Mouse (Mus musculus): Measurements from ENCODE around the gene Calcrl.
"Not testable (repeated sequence)": the region's sequence is repeated elsewhere in the genome, so short reads cannot be mapped to it uniquely, and the experiment has no call there.

Calcrl gene

DNA sequence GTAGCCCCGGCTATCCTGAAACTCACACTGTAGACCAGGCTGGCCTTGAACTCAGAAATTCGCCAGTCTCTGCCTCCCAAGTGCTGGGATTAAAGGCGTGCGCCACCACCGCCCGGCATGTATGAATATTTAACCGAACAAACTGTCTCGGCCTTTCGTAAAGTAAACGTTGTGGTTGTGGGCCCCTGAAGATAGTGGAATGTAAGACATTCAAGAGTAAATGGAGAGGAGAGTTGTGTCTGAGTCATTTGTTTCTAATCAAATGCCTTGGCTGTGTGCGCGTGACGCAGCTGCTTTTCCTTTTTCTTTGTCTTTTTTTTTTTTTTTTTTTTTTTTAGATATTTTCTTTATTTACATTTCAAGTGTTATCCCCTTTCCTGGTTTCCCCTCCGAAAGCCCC, 36.7 kb downstream of the Calcrl start:
- DNase-seq (ENCODE audit: low spot score), result not testable (repeated sequence)

DNA sequence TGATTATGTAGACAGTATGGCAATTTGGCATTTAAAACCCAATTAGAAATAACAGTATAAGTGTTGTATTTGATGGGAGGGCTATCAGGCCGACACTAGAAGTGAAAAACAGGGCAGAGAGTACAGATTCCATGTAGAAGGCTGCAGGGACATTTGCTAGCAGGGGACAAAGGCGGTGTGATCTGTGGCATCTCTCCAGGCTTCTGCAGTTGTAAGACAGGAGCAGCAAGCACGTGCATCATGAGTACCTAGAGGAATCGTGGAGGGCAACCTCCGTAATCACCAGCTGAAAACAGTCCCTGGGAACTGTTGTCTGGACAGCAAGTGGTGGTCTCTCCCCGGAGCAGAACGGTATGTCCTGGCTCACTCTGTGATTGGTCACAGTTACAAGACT, 37.2 kb downstream of the Calcrl start:
- no peak for DNase-seq (ENCODE audit: low spot score)

DNA sequence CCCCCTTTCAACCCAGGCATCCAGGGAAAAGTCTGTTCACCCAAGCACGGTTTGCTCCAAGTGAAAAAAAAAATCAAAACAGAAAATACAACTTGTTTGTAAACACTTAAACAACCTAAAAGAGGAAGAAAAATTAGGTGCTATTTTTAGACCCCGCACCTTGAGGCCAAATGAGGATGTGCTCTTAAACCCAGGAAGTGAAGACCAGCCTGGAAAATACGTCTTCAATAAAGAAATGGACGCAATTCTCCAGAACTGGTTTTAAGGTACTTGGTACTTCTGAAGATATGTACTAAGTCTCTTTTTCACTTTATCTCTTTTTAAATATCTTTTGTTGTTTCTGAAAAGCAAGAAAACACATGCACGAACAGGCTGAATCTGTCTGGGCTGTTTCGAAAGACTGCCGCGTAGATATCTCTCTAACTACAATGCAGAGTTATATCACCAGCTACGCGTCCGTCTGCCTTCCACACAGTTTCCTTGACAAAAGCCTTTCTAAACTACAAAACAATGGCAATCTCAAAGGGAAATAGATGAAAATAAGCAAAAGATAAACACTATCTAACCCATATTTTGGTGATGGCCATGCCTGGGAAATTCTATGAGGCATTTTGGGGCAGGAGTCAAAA, 37.7 kb downstream of the Calcrl start:
- no peak for DNase-seq (ENCODE audit: low spot score)

DNA sequence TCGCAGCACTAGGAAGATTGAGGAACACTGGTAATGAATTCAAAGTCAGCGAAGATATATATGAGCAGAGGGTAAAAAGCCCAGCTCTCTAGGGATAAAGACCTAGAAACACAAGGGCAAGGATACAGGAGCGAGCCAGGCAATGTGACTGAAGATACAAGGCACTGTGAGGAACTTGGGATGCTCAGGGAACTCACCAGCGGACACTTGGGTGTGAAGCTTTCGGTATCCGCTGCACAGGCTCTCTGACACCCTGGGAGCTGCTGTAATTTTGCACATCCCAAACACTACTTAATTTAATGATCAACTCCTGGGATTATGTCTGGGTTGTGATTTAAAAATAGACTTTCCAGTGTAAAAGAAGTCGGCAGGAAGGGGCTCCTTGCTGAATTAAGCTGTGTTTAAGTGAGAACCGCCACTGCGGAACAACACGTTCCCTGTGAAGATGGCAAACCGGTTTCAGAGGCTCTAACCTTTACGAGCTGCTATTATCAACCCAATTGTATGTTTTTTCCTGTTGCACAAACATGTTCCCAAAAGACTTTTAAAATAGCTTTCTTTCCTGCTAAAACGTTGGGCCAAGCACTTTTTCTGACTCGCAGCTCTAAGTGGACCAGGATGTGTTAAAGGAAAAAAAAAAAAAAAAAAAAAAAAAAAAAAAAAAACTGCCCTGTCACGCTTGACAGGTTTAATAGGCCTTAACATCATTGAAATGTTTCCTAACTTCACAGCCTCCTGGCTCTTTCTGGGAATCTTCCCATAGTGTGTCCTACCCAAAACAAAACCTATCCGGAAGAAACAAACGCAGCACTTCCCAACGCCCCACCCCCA, 38.4 kb downstream of the Calcrl start:
- no peak for DNase-seq (ENCODE audit: low spot score)

DNA sequence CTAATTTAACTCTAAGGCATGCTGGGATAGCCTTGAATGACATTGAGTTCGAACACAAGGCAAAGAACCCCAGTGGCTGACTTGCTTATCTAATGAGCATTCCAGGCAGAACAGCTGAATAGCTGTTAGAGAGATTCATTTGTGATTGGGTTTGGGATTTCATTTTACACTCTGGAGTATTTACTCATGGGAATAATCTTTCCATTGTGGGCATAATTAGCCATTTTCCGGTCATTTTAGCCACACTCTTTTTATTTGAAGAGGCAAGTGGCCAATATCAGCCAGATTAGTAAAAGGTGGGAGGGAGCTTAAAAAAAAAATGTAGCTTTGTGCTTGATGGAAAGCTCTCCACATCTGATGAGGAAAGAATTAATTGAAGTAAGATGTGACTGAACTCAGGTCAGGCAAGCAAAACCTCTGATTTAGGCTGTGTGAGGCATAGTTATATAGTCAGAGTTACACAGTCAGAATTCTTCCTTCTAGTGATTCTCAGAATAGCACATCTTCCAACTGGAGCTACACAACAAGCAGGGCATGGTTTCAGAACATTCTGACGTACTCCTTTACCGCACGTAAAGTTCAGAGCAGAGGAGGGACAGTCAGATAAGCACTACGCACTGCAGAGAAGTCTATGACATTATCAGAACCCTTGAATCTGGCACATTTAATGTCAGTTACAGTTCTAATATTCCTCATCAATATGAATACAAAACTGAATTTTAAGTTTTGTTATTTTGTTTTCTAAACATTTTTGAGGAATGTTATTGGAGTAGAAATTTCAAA, 40.1 kb downstream of the Calcrl start:
- no peak for DNase-seq (ENCODE audit: low spot score)

DNA sequence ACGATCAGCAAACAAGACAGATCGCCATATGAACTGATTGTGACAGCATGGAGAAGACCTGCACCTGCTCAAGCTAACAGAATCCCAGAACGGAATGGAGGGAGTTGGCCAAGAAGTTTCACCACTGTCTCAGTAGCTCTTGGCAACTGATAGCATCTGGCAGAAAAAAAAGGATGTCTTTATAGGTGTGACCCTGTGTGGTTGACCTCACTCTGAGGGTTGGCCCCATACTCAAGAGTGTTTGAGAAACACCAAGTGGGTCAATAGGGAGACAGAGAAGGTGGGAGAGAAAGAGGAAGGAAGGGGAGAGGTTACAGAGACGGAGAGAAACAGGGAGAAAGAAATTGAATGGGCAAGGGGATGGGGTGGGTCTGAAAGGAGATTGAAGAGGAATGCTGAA, 41.4 kb downstream of the Calcrl start:
- no peak for DNase-seq (ENCODE audit: low spot score)

DNA sequence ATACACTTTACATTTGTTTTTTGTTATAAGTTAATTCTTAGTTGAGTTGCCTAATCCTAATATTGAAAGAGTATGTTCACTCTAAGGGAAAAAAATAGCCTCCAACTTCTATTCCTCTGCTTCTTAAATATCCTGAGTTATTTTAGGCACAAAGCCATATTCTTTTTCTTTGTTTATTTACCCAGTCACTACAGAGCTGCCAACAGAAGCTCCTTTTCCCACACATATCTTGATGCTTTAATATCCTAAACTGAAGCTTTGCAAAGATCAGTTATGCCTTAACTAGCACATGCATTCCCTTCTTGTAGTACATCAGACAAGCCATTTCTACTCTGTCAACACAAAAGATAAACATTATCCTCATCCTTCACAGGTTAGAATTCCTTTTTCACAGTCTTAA, 42.7 kb downstream of the Calcrl start:
- DNase-seq (ENCODE audit: low spot score), result no peak

DNA sequence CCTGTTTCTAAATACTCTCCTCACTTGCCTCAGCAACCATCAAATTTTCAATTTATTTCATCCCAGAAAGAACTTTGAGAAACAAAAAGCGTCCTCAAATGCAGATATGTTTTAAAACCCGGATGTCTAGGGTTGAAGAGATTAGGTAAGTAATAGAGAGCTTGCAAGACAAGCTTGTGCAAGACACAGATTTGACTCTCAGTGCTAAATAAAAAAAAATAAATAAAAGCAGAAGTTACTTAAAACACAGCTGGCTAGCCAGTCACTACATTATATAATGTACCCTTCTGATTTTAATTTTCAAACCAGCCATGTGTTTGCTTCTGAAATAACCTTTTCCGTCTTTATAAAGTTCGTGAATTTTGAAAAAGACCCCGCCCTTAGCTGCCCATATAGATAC, 43.2 kb downstream of the Calcrl start:
- no peak for DNase-seq (ENCODE audit: low spot score)

DNA sequence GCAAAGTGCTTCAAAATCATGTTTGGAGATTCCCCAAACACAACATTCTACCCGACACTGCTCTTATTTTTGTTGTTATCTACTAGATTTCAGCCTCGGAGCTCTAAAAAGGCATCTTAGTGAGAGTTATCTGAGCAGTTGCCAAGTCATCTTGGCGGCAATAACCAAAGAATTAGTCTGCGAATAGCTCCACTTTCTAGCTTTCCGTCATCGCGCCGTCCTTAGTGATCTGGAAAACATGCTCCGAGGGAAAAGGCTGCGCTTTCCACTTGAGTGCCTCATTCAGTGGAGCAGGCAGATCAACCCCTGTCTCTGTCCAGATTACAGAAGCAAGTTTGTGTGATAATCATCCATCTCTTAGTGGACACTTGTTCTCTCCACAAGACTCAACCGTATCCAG, 44.4 kb downstream of the Calcrl start:
- no peak for DNase-seq (ENCODE audit: low spot score)

DNA sequence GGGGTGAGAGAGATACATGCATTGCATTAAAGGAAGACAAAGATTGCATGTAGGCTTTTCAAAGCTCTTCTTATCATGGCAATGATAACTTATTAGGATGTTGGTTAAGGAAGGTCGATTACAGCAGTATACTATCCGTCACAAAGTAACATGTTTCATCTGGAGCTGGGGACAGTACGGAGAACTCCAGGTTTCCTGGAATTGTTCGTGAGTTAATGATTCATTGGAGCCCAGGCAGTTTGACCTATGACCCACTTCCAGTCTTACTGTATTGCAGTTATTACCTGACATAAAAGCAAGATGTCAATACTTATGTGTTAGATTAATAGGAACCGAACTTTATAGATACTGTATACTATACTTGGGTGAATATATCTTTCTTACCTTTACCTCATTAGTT, 46.5 kb downstream of the Calcrl start:
- DNase-seq (ENCODE audit: low spot score), result no peak

DNA sequence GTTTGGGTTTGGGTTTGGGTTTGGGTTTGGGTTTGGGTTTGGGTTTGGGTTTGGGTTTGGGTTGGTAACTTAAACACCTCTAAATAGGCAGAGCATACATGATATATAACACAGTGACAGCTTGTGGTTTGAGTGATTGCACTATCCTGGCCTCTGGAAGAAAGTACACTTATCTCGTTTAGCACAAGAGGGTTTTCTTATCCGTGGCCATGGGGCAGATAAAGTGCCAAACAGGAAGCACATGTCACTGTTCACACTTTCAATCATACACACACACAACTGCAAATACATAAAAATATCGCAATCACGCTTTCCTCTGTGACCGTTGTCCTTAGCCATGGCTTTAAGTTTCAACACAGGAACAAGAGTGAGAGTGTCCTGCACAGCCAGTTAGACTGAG, 56.0 kb downstream of the Calcrl start:
- DNase-seq (ENCODE audit: low spot score), result no peak

DNA sequence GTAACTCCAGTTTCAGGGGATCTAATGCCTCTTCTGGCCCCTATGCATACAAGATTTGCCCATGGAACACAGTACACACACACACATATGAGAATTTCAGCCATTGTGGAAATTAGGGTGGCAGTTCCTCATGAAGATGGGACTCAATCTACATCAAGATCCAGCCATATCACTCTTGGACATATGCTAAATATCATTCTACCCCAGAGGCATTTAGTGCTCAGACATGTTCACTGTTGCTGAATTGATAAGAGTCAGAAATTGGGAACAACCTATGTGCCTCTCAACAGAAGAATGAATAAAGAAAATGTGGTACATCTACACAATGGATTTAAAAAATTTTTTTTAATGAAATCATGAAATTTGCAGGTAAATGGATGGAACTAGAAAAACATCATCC, 58.5 kb downstream of the Calcrl start:
- no peak for DNase-seq (ENCODE audit: low spot score)

DNA sequence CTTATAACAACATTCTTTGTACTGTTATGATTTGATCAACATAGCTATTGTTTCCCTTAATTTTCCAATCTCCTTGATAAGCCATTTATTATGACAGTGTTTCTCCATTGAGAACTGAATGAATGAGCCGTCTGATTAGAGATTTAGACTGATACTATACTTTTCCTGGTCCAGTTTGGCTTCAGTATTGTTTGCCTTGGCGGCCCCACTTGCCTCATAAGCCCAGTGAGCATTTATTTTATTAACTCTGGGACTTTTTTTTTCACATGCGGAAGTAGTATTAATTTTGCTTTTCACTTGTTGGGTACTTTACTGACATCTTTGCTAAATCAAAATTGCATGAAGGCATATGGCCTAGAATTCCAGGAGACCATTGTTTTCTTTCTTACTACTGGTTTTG, 59.9 kb downstream of the Calcrl start:
- DNase-seq (ENCODE audit: low spot score), result no peak

DNA sequence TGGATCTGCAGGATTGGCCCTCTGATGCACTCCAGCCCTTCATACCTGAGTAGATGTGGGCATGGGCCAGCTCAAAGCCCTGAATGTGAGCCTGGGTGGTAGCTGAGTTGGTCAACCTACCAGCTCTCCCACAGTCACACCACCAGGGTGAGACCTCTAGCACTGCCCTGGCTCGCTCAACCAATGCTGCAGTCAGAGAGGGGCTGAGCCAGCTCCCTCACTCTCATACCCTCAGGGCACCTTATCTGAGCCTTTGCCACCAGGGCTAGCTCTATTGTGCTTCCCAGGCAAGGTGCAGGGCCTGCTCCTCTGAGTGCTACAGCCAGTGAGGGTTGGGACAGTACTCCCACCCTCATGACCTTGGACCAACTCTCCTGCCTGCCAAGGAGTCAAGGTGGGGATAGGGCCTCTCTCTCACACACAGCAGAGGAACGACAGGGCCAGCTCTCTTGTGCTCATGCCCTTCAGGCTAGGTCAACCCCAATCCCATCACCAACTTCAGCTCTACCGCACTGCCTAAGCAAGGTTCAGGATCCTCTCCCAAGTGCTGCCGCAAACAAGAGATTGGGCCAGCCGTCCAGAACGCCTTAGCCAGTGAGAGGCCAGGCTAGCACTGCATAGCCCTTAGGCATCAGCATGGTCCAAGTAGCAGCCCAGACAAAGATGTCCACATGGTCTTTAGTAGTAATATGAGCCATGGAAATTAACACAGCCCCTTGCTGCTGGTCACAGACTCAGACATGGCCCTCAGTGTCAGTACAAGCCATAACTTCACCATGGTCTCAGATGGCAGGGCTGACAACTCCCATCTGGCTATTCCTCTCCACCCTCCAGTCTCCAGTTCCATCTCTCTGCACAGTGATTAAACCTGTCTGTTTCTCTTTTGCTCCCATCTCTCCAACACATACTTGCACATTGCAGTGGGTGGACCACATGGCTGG, 62.2 kb downstream of the Calcrl start:
- DNase-seq (ENCODE audit: low spot score), result no peak

DNA sequence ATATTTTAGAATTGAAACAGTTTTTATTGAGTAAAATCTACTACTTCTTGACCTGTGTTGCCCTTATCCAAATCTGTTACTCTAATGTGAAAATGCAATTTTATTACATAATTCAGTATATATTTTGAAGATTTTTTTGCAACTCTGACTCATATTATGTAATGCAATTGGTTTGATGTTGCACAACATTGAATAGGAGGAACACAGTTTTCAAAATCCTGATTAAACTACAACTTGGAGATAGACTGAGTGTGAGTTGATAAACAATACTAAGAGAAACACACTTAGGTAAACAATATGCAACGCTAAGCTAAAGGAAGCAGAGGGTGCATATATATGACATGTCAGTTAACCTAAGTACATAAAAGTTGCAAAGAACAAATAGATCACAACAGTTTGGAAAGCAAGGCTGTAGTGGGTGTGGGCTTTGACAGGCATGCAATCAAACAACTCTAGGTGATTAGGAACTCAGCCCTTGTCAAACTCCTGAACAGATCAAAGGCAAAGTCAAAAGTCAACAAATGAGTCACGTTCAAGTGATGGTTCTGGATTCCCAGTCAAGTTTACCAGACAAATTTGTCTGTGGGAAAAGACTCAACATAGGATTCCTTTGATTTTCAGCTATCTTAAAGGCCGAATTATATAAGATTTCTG, 66.4 kb downstream of the Calcrl start:
- no peak for DNase-seq (ENCODE audit: low spot score)

DNA sequence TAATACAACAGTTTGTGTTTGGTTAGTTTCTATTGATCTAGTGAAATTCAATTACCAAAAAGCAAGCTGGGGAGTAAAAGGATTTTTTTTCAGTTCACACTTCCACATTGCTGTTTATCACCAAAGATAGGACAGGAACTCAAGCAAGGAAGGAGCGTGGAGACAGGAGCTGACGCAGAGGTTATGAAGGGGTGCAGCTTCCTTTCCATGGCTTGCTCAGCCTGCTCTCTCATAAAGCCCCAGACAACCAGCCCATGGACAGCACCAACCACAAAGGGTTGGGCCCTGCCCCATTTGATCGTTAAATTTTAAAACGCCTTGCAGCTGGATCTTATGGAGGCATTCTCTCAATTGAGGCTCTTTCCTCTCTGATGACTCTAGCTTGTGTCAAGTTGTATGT, 69.9 kb downstream of the Calcrl start:
- DNase-seq (ENCODE audit: low spot score), result no peak

DNA sequence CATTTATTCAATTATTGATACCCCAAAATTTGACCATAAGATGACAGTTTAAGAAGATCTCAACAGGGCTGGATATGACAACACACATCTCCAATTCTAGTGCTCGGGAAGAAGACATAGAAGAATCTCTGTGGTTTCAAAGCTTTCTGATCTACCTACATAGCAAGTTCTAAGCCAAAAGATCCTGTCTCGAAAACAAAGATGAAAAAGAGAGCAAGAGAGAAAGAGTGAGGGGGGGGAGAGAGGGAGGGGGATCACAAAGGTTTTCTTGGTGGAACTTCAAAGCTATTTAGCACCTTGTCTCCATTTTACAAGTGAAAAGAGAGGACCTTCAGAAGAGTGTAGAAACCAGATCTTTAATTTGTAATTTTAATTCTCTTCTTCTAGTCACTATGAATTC, 77.8 kb downstream of the Calcrl start:
- peak; percentile 49 for DNase-seq (ENCODE audit: low spot score)

DNA sequence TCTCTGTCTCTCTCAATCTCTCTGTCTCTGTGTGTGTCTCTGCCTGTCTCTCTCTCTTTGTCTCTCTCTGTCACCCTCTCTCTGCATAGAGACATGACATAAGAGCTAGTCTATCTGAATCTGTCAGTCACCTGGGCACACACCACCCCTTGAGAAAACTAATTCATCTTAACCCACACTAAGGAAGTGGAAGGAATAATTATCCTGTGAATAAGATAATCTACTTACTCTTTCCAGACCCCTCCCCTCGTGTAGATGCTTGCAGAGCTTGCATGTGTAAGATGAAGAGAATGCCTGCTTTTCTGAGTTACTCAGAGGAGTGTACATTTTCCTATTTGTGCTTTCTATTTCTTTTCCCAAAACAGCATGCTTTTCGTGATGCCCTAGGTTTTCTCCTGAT, 81.5 kb downstream of the Calcrl start:
- DNase-seq (ENCODE audit: low spot score), result no peak

DNA sequence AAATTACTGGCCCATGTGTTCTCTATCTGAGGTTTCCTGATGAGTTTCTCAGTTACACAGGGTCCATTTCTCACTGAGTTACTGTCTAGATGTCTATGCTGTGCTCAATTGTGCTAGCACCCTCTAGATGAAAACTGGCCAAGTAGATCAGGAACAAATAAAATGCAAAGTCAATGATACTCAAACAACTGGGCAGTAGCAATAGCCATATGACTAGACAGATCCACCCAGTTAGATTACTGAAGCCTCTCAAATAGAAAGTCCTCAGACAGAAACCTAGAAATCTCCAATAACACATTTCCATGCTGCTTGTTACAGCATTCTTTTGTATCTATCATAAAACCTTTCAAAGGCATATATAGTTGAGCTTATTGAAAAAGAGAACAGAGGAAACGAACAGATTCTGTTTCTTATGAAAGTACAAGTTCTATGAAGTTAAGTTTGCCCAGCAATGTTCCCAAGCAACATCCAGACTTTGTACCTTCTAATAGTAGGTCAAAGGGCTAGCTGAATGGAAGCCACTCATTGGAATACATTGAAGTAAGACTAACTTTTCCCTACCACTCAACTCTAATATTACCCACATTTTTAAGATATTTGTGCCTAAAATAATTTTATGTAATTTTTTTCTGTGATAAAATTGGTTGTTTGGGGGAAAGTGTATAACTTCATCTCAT, 87.3 kb downstream of the Calcrl start:
- DNase-seq (ENCODE audit: low spot score), result no peak

DNA sequence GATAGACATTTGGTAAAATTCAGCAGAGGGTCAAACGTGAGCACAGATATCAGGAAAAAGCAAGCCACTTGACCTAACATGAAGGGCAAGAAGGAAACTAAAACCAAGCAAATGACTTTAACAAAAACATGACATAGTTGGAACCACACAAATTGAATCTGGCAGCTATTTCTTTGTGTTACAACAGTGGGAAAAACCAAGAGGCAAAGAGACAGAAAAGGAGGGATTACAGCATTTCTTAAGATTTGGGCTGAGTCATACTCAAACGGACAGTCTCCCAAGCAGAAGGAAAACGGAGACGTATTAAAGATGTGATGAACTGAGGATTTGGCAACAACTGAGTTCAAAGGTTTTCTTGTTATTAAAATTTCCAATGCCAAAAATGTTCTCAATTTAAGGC, 88.9 kb downstream of the Calcrl start:
- DNase-seq (ENCODE audit: low spot score), result no peak
